Mouse (Mus musculus) forebrain, embryonic 10.5 days (tissue): ENCODE results near the gene Fstl3. TPM values are rescaled to one million over a fixed set of nuclear protein-coding genes. Genes with fewer than 3 reads are reported as not detected.

Experiments used
- DNase-seq: peaks from one replicate; pipeline ENCODE4 v3.0.0-alpha.2; 2017; ENCODE audit warnings: low spot score; ENCODE audit errors: extremely low spot score
- H3K27ac ChIP-seq: fragments of 300-500 bp; sonication (generic); 2 replicates; pipeline ENCODE4 v1.5.1; 2016; ENCODE audit warnings: mild to moderate bottlenecking
- H3K27me3 ChIP-seq: fragments of 300-500 bp; sonication (generic); 2 replicates; pipeline ENCODE4 v1.6.1; 2016; ENCODE audit warnings: mild to moderate bottlenecking; ENCODE audit not compliant: poor library complexity, severe bottlenecking
- H3K36me3 ChIP-seq: fragments of 300-500 bp; sonication (generic); replicated peaks from 2 replicates; pipeline ENCODE4 v1.6.1; 2016; ENCODE audit warnings: mild to moderate bottlenecking, moderate library complexity
- H3K4me1 ChIP-seq: fragments of 300-500 bp; sonication (generic); 2 replicates; pipeline ENCODE4 v1.6.1; 2016
- H3K4me3 ChIP-seq: fragments of 300-500 bp; sonication (generic); 2 replicates; pipeline ENCODE4 v1.5.1; 2016; ENCODE audit warnings: mild to moderate bottlenecking, moderate library complexity
- H3K9me3 ChIP-seq: fragments of 300-500 bp; sonication (generic); 2 replicates; pipeline ENCODE4 v1.6.1; 2016; ENCODE audit warnings: mild to moderate bottlenecking, moderate library complexity
- WGBS: fragments of 180-500 bp; shearing (Covaris S2); methylation state at CpG from one replicate; pipeline ENCODE4 v1.1.7; 2016; 5-methylcytosine and 5-hydroxymethylcytosine counted together
- polyA plus RNA-seq: library from polyadenylated mRNA; unstranded; fragments of >200 nt; fragmentation: Nextera tagmentation; extraction: Ambion mirVana; gene quantifications from 2 replicates; pipeline ENCODE4 v1.2.1, GENCODE M21; 2016

The Fstl3 gene
- polyA plus RNA-seq, 1 experiment from 2014 or later, result 1.5 TPM

- peak overlapping the region; percentile 66 for H3K27ac ChIP-seq
- no peak overlapping the region for H3K4me3 ChIP-seq
- WGBS, result 92% methylated on average over 11 of the region's 11 CpGs
- no peaks in the 10 kb centered on the region for H3K27me3 ChIP-seq
- H3K4me1 ChIP-seq, result peaks cover 56% of the 10 kb centered on the region
- no peak for DNase-seq
- H3K36me3 ChIP-seq, result peaks cover 64% of the 10 kb centered on the region
- no peaks in the 10 kb centered on the region for H3K9me3 ChIP-seq
These were observed 31.7 kb downstream of the Fstl3 start for GRCm38 (mm10) chr10:79808728-79809127.

- Histone ChIP-seq H3K27me3 (no peaks in the 10 kb centered on the region), H3K4me1 (peaks cover 23% of the 10 kb centered on the region), H3K27ac (no peak overlapping the region), H3K9me3 (no peaks in the 10 kb centered on the region), H3K36me3 (peaks cover 79% of the 10 kb centered on the region), H3K4me3 (no peak overlapping the region)
- DNase-seq, result peak; percentile 84
- 34% methylated on average over 15 of the region's 15 CpGs for WGBS
These were observed 34.9 kb downstream of the Fstl3 start for GRCm38 (mm10) chr10:79811736-79812637.

- Histone ChIP-seq H3K9me3 (no peaks in the 10 kb centered on the region), H3K4me3 (no peak overlapping the region), H3K27ac (no peak overlapping the region), H3K4me1 (peaks cover 12% of the 10 kb centered on the region; the same call in 1 of the 2 replicates), H3K36me3 (peaks cover 75% of the 10 kb centered on the region), H3K27me3 (no peaks in the 10 kb centered on the region)
- no peak for DNase-seq
- 88% methylated on average over 5 of the region's 5 CpGs for WGBS
These were observed 37.3 kb downstream of the Fstl3 start for GRCm38 (mm10) chr10:79814271-79814842.

- H3K36me3 ChIP-seq, result peaks cover 76% of the 10 kb centered on the region
- no peak overlapping the region for H3K4me3 ChIP-seq
- WGBS, result 88% methylated on average over 12 of the region's 12 CpGs
- H3K27me3 ChIP-seq, result no peaks in the 10 kb centered on the region
- no peaks in the 10 kb centered on the region for H3K9me3 ChIP-seq
- DNase-seq, result no peak
- H3K4me1 ChIP-seq, result peaks cover 12% of the 10 kb centered on the region; the same call in 1 of the 2 replicates
- H3K27ac ChIP-seq, result no peak overlapping the region
These were observed 38.8 kb downstream of the Fstl3 start for GRCm38 (mm10) chr10:79815671-79816494.

DNA sequence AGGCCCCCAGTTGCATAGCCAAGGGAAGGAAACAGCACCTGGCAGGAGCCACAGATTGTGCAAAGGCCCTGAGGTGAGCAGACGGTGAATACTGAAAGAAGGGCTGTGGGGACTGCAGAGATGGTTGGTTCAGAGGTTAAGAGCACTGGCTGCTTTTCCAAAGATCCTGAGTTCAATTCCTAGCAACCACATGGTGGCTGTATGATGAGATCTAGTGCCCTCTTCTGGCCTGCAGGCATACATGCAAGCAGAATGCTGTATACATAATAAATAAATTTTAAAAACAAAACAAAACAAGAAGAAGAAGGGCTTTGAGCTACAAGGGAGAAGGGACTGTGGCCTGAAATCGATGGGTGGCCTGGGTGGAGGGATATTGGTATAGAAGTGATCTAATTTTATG, 40.0 kb downstream of the Fstl3 start:
- Histone ChIP-seq H3K27me3 (no peaks in the 10 kb centered on the region), H3K27ac (no peak overlapping the region), H3K36me3 (peaks cover 65% of the 10 kb centered on the region), H3K4me1 (peaks cover 9% of the 10 kb centered on the region), H3K4me3 (no peak overlapping the region), H3K9me3 (no peaks in the 10 kb centered on the region)
- 74% methylated on average over 2 of the region's 2 CpGs for WGBS
- DNase-seq, result no peak

DNA sequence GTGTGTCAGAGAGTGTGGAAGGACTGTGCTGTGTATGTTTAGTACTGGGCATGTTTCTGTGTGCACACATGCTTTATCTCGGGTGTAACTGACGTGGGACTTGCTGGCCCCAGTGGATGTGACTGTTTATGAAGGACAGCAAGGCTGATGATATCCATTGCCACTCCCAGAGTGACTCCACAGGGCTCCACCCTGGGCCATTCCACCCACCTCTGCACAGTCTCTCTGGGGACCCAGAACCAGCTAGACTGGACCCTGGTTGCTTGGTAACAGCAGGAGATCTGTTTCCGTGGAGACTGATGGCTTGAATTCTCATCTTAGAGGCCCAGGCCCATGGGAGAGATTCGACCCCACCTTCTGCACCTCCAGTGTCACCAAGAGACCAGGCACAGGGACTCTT, 41.2 kb downstream of the Fstl3 start:
- WGBS, result 83% methylated on average over 4 of the region's 4 CpGs
- H3K27me3 ChIP-seq, result no peaks in the 10 kb centered on the region
- no peak overlapping the region for H3K4me3 ChIP-seq
- no peaks in the 10 kb centered on the region for H3K9me3 ChIP-seq
- peaks cover 57% of the 10 kb centered on the region for H3K36me3 ChIP-seq
- no peak overlapping the region for H3K27ac ChIP-seq
- no peak for DNase-seq
- peaks cover 16% of the 10 kb centered on the region for H3K4me1 ChIP-seq

DNA sequence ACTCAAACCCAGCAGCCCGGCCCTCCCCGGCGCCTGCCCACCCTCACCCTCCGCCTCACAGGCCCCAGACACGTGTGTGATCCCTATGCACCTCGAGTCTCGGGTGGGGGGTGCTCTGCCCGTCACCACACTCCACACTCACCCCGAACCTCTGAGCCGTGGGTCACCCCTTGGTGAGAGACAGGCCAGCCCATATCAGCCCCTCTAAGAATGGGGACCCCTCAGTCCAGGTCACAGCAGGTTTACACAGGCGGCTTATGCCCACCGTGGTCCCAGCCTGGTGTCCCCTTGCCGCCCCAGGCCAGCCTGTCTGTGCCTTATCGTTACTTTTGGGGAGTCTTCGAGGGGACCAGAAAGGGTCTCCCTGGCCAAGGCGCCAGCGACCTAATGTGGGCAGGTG, 42.5 kb downstream of the Fstl3 start:
- peaks cover 57% of the 10 kb centered on the region for H3K36me3 ChIP-seq
- no peaks in the 10 kb centered on the region for H3K27me3 ChIP-seq
- no peak for DNase-seq
- no peaks in the 10 kb centered on the region for H3K9me3 ChIP-seq
- H3K27ac ChIP-seq, result no peak overlapping the region
- 93% methylated on average over 17 of the region's 17 CpGs for WGBS
- H3K4me1 ChIP-seq, result peaks cover 18% of the 10 kb centered on the region
- no peak overlapping the region for H3K4me3 ChIP-seq

DNA sequence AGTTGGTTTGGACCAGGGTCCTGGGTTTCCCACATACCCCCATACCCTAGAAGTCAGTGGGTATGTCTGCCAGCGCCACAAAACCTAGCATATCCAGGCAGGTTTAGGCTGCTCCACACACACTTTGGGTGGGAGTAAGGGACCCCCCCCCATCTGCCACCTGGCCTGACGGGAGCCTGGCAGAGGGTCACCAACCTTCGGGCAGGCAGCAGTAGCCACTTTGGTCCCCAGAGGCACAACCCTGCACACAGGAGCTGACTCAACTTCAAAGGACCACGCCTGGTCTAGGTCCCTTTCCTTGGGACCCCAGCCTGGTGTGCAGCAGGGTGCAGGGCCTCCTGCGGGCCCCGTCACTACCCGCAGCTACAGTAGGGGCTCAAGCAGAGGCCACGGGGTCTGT, 43.2 kb downstream of the Fstl3 start:
- Histone ChIP-seq H3K27ac (no peak overlapping the region), H3K4me3 (no peak overlapping the region), H3K9me3 (no peaks in the 10 kb centered on the region), H3K36me3 (peaks cover 52% of the 10 kb centered on the region), H3K4me1 (peaks cover 18% of the 10 kb centered on the region), H3K27me3 (no peaks in the 10 kb centered on the region)
- DNase-seq, result no peak
- WGBS, result 91% methylated on average over 8 of the region's 8 CpGs

DNA sequence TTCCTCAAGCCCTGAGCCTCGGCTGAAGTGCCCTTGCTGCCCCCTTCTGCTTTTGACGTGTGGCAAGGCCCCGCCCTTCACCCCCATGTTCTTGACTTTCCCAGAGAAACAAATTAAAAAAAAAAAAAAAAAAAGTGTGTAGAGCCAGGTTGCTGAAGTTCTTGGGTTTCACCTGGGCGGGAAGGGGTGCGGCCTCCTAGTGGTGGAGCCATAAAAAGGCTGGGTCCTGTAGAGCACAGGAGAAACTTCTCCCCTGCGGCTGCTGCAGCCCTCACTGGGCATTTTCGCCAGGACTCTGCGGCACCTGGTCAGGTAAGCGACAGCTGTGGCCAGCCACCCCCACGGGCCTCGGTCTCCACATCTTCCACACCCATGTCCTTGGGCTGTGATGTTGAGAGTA, 43.7 kb downstream of the Fstl3 start, which contains the start of gene Misp:
Gene Misp (plus strand): TSS at position 208 of the 400 bp plus-strand sequence.
- no peak within 1 kb of the TSS for H3K4me3 ChIP-seq
- no peak within 1 kb of the TSS for H3K27ac ChIP-seq
- DNase-seq, result no peak
- no peaks in the 10 kb centered on the region for H3K9me3 ChIP-seq
- H3K36me3 ChIP-seq, result peaks cover 47% of the 10 kb centered on the region
- H3K4me1 ChIP-seq, result peaks cover 18% of the 10 kb centered on the region
- 76% methylated on average over 11 of the region's 11 CpGs for WGBS
- no peaks in the 10 kb centered on the region for H3K27me3 ChIP-seq

DNA sequence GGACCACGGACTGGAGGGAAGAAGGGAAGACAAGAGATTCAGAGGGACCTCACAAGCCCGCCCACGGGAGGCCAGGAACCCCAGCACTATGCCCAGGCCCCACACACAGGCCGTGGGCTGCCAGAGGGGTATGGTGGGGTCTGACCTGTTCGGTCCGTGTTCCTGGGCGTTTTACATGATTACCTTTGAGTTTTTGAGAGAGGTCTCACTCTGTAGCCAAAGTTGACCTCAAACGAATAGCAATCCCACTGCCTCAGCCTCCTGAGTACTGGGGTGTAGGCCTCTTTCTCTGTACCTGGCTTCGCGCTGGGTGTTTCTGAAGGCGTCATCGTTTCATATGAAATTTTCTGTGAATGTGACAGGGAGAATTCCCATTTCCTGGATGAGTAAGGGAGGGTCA, 44.7 kb downstream of the Fstl3 start:
- Histone ChIP-seq H3K36me3 (peaks cover 38% of the 10 kb centered on the region), H3K4me3 (no peak overlapping the region), H3K9me3 (no peaks in the 10 kb centered on the region), H3K4me1 (peaks cover 18% of the 10 kb centered on the region), H3K27me3 (no peaks in the 10 kb centered on the region), H3K27ac (0 out of 2 replicates have a peak overlapping the region, but pooled peaks have one; percentile 63)
- DNase-seq, result no peak
- 89% methylated on average over 12 of the region's 12 CpGs for WGBS

DNA sequence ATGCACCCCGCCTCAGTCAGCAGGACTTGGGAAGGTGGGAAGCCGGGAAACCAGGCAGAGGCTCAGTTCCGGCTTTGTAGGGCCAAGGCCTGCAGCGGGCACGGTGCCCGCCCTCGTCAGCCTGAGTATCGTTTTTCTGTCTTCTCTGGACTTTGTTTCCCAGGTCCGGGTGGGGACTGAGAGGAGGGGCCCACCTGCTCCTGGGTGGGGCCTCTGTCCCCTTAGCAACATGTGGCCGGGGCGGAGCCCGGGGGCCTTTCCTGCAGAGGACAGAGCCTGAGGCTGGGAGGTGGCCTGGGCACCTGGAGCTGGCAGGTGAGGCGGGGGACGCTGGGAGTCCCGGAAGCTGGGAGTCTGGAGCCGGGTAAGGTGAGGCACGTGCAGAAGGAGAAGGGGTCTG, 45.3 kb downstream of the Fstl3 start:
- no peak for DNase-seq
- Histone ChIP-seq H3K36me3 (peaks cover 33% of the 10 kb centered on the region), H3K27ac (peak overlapping the region; percentile 63), H3K27me3 (no peaks in the 10 kb centered on the region), H3K4me3 (peak overlapping the region; percentile 8; the same call in 1 of the 2 replicates), H3K4me1 (peaks cover 18% of the 10 kb centered on the region), H3K9me3 (no peaks in the 10 kb centered on the region)
- WGBS, result 34% methylated on average over 17 of the region's 17 CpGs

DNA sequence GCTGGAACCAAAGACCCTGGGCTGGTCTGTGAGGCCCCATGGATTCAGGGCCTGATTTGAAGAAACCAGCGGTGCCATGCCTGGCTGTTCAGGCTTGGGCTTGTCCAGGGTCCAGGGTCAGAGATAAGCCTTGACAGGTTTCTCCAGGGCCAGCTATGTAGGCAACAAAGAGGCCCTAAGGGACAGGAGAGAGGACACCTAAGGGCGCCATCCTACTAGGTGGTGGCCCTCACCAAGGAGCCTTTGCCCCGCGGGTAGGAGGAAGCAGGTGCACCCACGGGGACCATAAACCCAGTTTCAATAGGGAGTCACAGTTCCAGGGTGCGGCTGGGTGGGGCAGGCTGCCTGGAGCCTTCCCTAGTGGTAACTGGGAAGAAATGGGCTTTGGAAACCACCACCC, 45.9 kb downstream of the Fstl3 start:
- Histone ChIP-seq H3K36me3 (peaks cover 30% of the 10 kb centered on the region), H3K9me3 (no peaks in the 10 kb centered on the region), H3K27ac (0 out of 2 replicates have a peak overlapping the region, but pooled peaks have one; percentile 22), H3K27me3 (no peaks in the 10 kb centered on the region), H3K4me3 (no peak overlapping the region), H3K4me1 (peaks cover 18% of the 10 kb centered on the region)
- 77% methylated on average over 6 of the region's 6 CpGs for WGBS
- DNase-seq, result no peak
